Mouse (Mus musculus) embryonic facial prominence, embryonic 13.5 days (tissue): ENCODE data around the gene Irs3. TPM values are rescaled to one million over a fixed set of nuclear protein-coding genes. Genes with fewer than 3 reads are reported as not detected.
A peak's percentile ranks its signal among the peaks of the same experiment; 100 is the strongest.

Source experiments
- ATAC-seq: fragments of 200-750 bp; cut with Nextera tagmentation; 2 replicates; pipeline ENCODE4 v1.8.0; 2017; ENCODE audit warnings: low read depth; ENCODE audit not compliant: insufficient number of reproducible peaks, insufficient read depth, low FRiP score, low TSS enrichment
- H3K27ac ChIP-seq: fragments of 300-500 bp; sonication (generic); 2 replicates; pipeline ENCODE4 v1.5.1; 2015; ENCODE audit warnings: moderate library complexity, mild to moderate bottlenecking, inconsistent platforms
- H3K27me3 ChIP-seq: fragments of 300-500 bp; sonication (generic); 2 replicates; pipeline ENCODE4 v1.6.1; 2015; ENCODE audit warnings: mild to moderate bottlenecking, inconsistent platforms
- H3K36me3 ChIP-seq: fragments of 300-500 bp; sonication (generic); 2 replicates; pipeline ENCODE4 v1.6.1; 2015; ENCODE audit warnings: mild to moderate bottlenecking, inconsistent platforms
- H3K4me1 ChIP-seq: fragments of 300-500 bp; sonication (generic); 2 replicates; pipeline ENCODE4 v1.6.1; 2015; ENCODE audit warnings: inconsistent platforms
- H3K4me2 ChIP-seq: fragments of 300-500 bp; sonication (generic); 2 replicates; pipeline ENCODE4 v1.6.1; 2015; ENCODE audit warnings: moderate library complexity, mild to moderate bottlenecking, inconsistent platforms
- H3K4me3 ChIP-seq: fragments of 300-500 bp; sonication (generic); 2 replicates; pipeline ENCODE4 v1.5.1; 2015; ENCODE audit warnings: mild to moderate bottlenecking, inconsistent platforms
- H3K9ac ChIP-seq: fragments of 300-500 bp; sonication (generic); 2 replicates; pipeline ENCODE4 v1.6.1; 2015; ENCODE audit warnings: mild to moderate bottlenecking, inconsistent platforms
- H3K9me3 ChIP-seq: fragments of 300-500 bp; sonication (generic); 2 replicates; pipeline ENCODE4 v1.6.1; 2016; ENCODE audit warnings: inconsistent platforms
- WGBS: fragments of 180-500 bp; shearing (Covaris S2); methylation state at CpG from one replicate; pipeline ENCODE4 v1.1.7; 2015; ENCODE audit warnings: mixed read lengths; 5-methylcytosine and 5-hydroxymethylcytosine counted together
- polyA plus RNA-seq: library from polyadenylated mRNA; unstranded; fragments of >200 nt; fragmentation: Nextera tagmentation; extraction: Ambion mirVana; gene quantifications from 2 replicates; pipeline ENCODE4 v1.2.1, GENCODE M21; 2015

The Irs3 gene
- polyA plus RNA-seq, 1 experiment from 2014 or later = 0.32 TPM

DNA sequence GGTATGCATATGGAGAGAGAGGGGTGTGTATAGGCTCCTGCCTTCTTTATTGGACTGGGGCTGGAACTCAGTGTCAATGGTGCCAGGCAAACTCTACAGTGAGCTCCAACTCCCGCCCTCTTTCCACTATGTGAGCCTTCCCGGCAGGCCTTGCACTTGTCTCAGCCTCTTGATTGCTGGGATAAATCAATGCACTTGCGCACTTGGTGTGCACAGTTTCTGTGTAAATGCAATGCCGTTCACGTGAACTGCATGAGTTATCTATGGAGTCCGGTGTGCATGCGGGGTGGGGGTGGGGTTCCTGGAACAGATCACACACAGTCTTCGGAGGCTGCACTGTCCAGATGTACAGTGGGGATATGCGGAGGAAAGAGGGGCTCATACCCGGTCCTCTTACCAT, 7.9 kb upstream of the Irs3 start:
- no peak overlapping the region for H3K27ac ChIP-seq
- H3K4me3 ChIP-seq = no peak overlapping the region
- H3K36me3 ChIP-seq = peaks cover 37% of the 10 kb centered on the region
- H3K4me1 ChIP-seq = peaks cover 17% of the 10 kb centered on the region
- no peak overlapping the region for H3K9ac ChIP-seq
- no peaks in the 10 kb centered on the region for H3K9me3 ChIP-seq
- 94% methylated on average over 10 of the region's 10 CpGs for WGBS
- no peak overlapping the region for H3K4me2 ChIP-seq
- no peaks in the 10 kb centered on the region for H3K27me3 ChIP-seq
- ATAC-seq = no peak

GRCm38 (mm10) chr5:137652474-137652873, 7.0 kb upstream of the Irs3 start:
- Histone ChIP-seq H3K27ac (no peak overlapping the region), H3K9ac (no peak overlapping the region), H3K9me3 (no peaks in the 10 kb centered on the region), H3K4me2 (no peak overlapping the region), H3K27me3 (no peaks in the 10 kb centered on the region), H3K36me3 (peaks cover 35% of the 10 kb centered on the region), H3K4me3 (no peak overlapping the region), H3K4me1 (peaks cover 26% of the 10 kb centered on the region)
- no peak for ATAC-seq
- 10% methylated on average over 3 of the region's 3 CpGs for WGBS

GRCm38 (mm10) chr5:137649669-137650571, 4.4 kb upstream of the Irs3 start:
- no peaks in the 10 kb centered on the region for H3K9me3 ChIP-seq
- H3K36me3 ChIP-seq = peaks cover 29% of the 10 kb centered on the region
- H3K4me3 ChIP-seq = no peak overlapping the region
- no peak overlapping the region for H3K27ac ChIP-seq
- H3K4me2 ChIP-seq = peak overlapping the region; percentile 36
- H3K27me3 ChIP-seq = peaks cover 16% of the 10 kb centered on the region
- peak overlapping the region; percentile 36; the same call in 1 of the 2 replicates for H3K9ac ChIP-seq
- whole genome bisulfite sequencing = 19% methylated on average over 18 of the region's 18 CpGs
- H3K4me1 ChIP-seq = peaks cover 43% of the 10 kb centered on the region
- no peak for ATAC-seq

DNA sequence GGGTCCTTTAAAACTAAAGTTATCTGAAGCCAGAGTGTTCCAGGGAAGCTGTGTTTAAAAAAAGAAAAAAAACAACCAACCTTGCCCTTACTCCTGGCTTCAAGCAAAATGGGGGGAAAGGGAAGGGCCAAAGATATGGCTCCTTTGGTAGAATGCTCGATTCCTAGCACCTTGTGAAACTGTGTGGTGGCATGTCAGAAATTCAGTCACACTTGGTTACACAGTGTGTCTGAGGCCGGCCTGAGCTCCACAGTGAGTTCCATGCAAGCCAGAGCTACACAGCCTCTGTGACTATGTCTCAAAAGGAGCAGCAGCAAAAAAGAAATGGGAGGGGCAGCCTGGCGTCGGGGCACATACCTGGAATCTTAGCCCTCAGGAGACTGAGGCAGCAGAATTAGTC, 3.7 kb upstream of the Irs3 start:
- Histone ChIP-seq H3K9me3 (no peaks in the 10 kb centered on the region), H3K27ac (no peak overlapping the region), H3K4me3 (no peak overlapping the region), H3K4me2 (no peak overlapping the region), H3K27me3 (peaks cover 23% of the 10 kb centered on the region), H3K9ac (0 out of 2 replicates have a peak overlapping the region, but pooled peaks have one; percentile 36), H3K36me3 (peaks cover 25% of the 10 kb centered on the region; the same call in 1 of the 2 replicates), H3K4me1 (peaks cover 46% of the 10 kb centered on the region)
- 36% methylated on average over 4 of the region's 4 CpGs for WGBS
- ATAC-seq = no peak

GRCm38 (mm10) chr5:137647827-137648601, 2.5 kb upstream of the Irs3 start:
- Histone ChIP-seq H3K4me3 (no peak overlapping the region), H3K4me1 (peaks cover 47% of the 10 kb centered on the region), H3K27ac (no peak overlapping the region), H3K9me3 (no peaks in the 10 kb centered on the region), H3K36me3 (peaks cover 13% of the 10 kb centered on the region; the same call in 1 of the 2 replicates), H3K27me3 (peaks cover 34% of the 10 kb centered on the region), H3K9ac (0 out of 2 replicates have a peak overlapping the region, but pooled peaks have one; percentile 27), H3K4me2 (no peak overlapping the region)
- 37% methylated on average over 9 of the region's 9 CpGs for WGBS
- no peak for ATAC-seq

DNA sequence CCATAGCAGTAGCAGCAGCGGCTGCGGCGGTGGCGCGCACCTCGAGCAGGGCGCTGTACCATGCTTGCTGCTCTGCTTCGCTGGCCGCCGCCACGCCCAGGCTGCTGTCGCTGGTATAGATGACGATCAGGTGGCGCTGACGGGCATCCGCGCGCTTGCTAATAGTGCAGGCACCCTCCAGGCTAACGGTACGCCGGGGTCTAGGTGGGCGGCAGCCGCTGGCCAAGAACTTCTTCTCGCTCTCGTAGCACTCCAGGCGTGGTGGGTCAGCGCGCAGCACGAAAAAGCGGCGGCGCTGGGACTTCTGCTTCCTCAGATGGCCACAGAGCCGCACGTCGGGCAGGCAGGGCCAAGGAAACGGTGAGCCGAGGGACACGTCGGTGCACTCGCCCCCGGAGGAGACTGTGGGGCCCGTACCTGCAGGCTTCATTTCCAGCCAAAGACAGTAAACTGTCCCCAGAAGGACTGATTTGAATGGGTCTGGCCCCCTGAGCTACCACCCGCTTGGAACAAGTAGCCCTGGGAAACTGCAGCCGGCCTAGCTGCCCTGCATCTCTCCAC, 343 bp downstream of the Irs3 start:
- ATAC-seq = no peak
- Histone ChIP-seq H3K4me3 (peak overlapping the region; percentile 36), H3K4me2 (peak overlapping the region; percentile 53), H3K9me3 (no peaks in the 10 kb centered on the region), H3K4me1 (peaks cover 54% of the 10 kb centered on the region), H3K36me3 (peaks cover 28% of the 10 kb centered on the region), H3K9ac (peak overlapping the region; percentile 55), H3K27ac (no peak overlapping the region), H3K27me3 (peaks cover 34% of the 10 kb centered on the region)
- 2% methylated on average over 44 of the region's 44 CpGs for WGBS

GRCm38 (mm10) chr5:137644484-137644883, 1.0 kb downstream of the Irs3 start:
- no peak overlapping the region for H3K4me3 ChIP-seq
- H3K9ac ChIP-seq = peak overlapping the region; percentile 27; the same call in 1 of the 2 replicates
- peaks cover 35% of the 10 kb centered on the region for H3K36me3 ChIP-seq
- no peak overlapping the region for H3K27ac ChIP-seq
- H3K4me1 ChIP-seq = peaks cover 48% of the 10 kb centered on the region
- H3K27me3 ChIP-seq = peaks cover 34% of the 10 kb centered on the region
- H3K4me2 ChIP-seq = no peak overlapping the region
- 34% methylated on average over 19 of the region's 19 CpGs for WGBS
- no peaks in the 10 kb centered on the region for H3K9me3 ChIP-seq
- no peak for ATAC-seq

DNA sequence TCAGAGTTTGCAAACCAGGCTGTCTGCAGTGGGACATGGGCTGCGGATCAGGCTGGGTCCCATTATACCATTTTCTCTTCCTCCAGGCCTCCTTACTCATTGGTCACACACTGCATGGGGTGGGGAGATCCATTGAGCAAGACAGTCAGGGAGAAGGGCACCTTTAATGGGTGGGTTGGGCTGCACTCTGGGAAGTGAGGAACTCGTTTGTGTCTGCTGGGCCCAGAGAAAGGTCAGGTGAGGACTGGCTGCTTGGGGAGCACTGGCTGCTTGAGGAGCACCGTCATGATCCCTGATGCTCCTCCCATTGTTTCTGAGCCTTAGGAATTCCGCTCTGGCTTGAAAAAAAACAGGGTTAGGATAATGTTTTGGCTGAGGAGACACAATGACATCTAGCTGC, 2.6 kb downstream of the Irs3 start:
- H3K9ac ChIP-seq = no peak overlapping the region

DNA sequence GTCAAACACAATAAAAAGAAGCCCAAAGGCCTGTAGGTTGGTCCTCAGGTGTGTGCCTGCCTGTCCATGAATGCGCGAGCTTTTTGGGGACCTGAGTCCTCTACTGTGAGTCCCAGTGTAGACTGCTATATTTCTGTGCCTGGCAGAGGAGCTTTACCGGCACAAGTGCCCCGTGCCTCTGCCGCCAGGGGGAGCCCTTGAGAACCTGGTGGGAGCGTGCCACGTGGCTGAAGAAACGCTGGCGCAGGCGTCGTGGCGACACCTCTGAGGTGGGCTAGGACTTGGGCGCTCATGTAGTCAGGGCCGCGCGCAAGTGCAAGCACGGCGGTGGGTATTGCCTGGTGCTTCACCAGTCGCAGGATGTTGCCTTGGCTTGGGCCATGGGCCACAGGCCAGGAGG, 4.5 kb downstream of the Irs3 start, which contains the start of gene Sap25:
TSS of gene Sap25 (plus strand) at position 281 of the 400 bp plus-strand sequence.
- no peak for ATAC-seq
- peaks cover 68% of the 10 kb centered on the region for H3K36me3 ChIP-seq

More for the DNA sequence above, 2.6 kb downstream of the Irs3 start:
- Histone ChIP-seq H3K4me3 (no peak overlapping the region), H3K27me3 (peaks cover 34% of the 10 kb centered on the region), H3K9me3 (no peaks in the 10 kb centered on the region), H3K27ac (no peak overlapping the region), H3K36me3 (peaks cover 50% of the 10 kb centered on the region), H3K4me1 (peaks cover 34% of the 10 kb centered on the region), H3K4me2 (no peak overlapping the region)
- 52% methylated on average over 4 of the region's 4 CpGs for WGBS
- ATAC-seq = no peak

GRCm38 (mm10) chr5:137639472-137639871, 6.0 kb downstream of the Irs3 start:
- Histone ChIP-seq H3K9ac (no peak overlapping the region), H3K27me3 (peaks cover 14% of the 10 kb centered on the region), H3K4me3 (no peak overlapping the region), H3K4me2 (no peak overlapping the region), H3K36me3 (peaks cover 81% of the 10 kb centered on the region), H3K9me3 (no peaks in the 10 kb centered on the region), H3K27ac (no peak overlapping the region), H3K4me1 (peaks cover 12% of the 10 kb centered on the region)
- 76% methylated on average over 7 of the region's 7 CpGs for WGBS
- no peak for ATAC-seq

More for the DNA sequence above, 4.5 kb downstream of the Irs3 start, which contains the start of gene Sap25:
- peaks cover 29% of the 10 kb centered on the region for H3K27me3 ChIP-seq
- no peaks in the 10 kb centered on the region for H3K9me3 ChIP-seq
- peaks cover 24% of the 10 kb centered on the region for H3K4me1 ChIP-seq
- no peak within 1 kb of the TSS for H3K4me3 ChIP-seq
- no peak within 1 kb of the TSS for H3K4me2 ChIP-seq
- WGBS = 88% methylated on average over 19 of the region's 19 CpGs
- no peak within 1 kb of the TSS for H3K27ac ChIP-seq
- H3K9ac ChIP-seq = 0 out of 2 replicates have a peak within 1 kb of the TSS, but pooled peaks have one; percentile 27
